Mouse (Mus musculus): ENCODE results near the gene Hdac4.

DNA sequence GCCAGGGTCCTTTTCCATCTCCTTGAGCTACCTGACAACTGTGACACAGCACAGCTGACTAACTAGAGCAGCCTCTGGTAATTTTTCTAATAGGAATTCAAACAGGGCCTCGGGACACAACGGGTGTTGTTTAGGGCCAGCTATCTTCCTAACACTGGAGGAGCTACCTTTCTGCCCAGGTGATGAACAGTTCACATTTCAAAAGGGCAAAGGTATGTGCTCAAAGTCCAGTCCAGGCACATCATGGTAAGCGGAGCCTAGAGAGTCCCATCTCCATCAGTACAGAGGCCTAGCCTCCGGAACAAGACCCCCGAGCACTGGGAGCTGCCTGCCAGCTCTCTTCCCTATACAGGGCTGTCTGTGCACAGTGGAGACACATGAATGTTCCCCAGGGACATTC, 82.9 kb downstream of the Hdac4 start:
- TF ChIP-seq CTCF (IDR thresholded peaks at IDR 0.05; ENCODE audit: low read depth): no peak
- TF ChIP-seq EP300 (IDR thresholded peaks at IDR 0.05; ENCODE audit: low read depth): no peak

All from liver, postnatal 0 days (tissue).